ENCODE assay signal across 22 mouse cellular contexts in the genomic region with DNA sequence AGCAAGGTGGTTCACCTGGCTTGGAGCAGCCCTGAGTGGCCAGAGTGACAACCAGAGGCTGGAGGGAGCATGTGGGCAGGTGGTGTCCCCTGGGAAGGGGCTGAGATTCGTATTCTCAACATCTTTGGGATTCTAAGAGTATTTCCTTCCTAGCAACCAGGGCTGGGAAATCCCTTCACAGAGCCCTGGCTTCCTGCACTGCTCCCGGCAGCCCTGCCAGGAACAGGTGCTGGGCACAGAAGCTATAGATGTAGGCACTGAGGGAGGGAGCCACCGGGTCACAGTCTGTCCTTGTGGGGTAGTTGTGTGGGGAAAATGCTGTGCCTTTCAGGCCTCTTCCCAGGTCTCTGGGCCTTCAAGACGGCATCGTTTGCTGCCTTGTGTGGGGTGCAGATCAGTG. TPM values are rescaled to one million over a fixed set of nuclear protein-coding genes. Genes with fewer than 3 reads are reported as not detected.
DNase-seq lines count a peak whose midpoint lies in the region; ATAC-seq and TF ChIP-seq lines count a peak whose summit lies in the region.
"Had no signal": no experiment of that assay in that cellular context is flagged by ENCODE, and none has a peak within 500 bp of the region (broad histone marks: within the 10 kb centered on the region; RNA-seq: fewer than 3 reads in every experiment).

No protein-coding gene starts in this region.

- H3K4me1 ChIP-seq in heart, embryonic 11.5 days (ENCODE audit: control insufficient read depth, insufficient read depth, low read length), result peaks cover 19% of the 10 kb centered on the region
- peaks cover 99% of the 10 kb centered on the region for H3K4me1 ChIP-seq in neural tube, embryonic 13.5 days (replicated peaks)
- H3K4me1 ChIP-seq in olfactory bulb, adult 2 months (ENCODE audit: control insufficient read depth, insufficient read depth, low read length), result peaks cover 69% of the 10 kb centered on the region

- H3K9ac ChIP-seq in heart, embryonic 11.5 days (ENCODE audit: low read depth, low read length), result no peak overlapping the region
- H3K9ac ChIP-seq in neural tube, embryonic 13.5 days, result peak overlapping the region; percentile 4
- H3K9ac ChIP-seq: limb, embryonic 15.5 days had no signal

- no peaks in the 10 kb centered on the region for H3K36me3 ChIP-seq in heart, embryonic 11.5 days (ENCODE audit: control insufficient read depth, insufficient read depth, low read length)
- peaks cover 25% of the 10 kb centered on the region for H3K36me3 ChIP-seq in neural tube, embryonic 13.5 days
- H3K36me3 ChIP-seq: G1E had no signal

- DNase-seq in heart, adult 11 months, result peak; percentile 88
- no peak for DNase-seq in neural tube, embryonic 10.5 days (ENCODE audit: extremely low spot score, low spot score)
- DNase-seq in cerebellum, postnatal 36 days, result peak; percentile 66 to 75
- no peak for DNase-seq in heart, adult 8-10 months (ENCODE audit: low spot score)
- DNase-seq in right cerebral cortex, postnatal 36 days (ENCODE audit: low spot score in 2 of 2), result no peak
- DNase-seq: adrenal gland, postnatal 10 days; heart, adult 18-20 months; heart, postnatal 14 days; kidney, postnatal 25 days; lung, adult 18-20 months; right cerebral cortex, adult 18-20 months; thymus, adult 18-20 months had no signal

- TF ChIP-seq POLR2A in olfactory bulb, adult 2 months (IDR thresholded peaks at IDR 0.05; ENCODE audit: insufficient read depth, low read depth, low read length), result no peak

- H3K27me3 ChIP-seq in heart, embryonic 11.5 days (ENCODE audit: control insufficient read depth, insufficient read depth, low read length), result no peaks in the 10 kb centered on the region
- H3K27me3 ChIP-seq in neural tube, embryonic 13.5 days, result no peaks in the 10 kb centered on the region
- H3K27me3 ChIP-seq: limb, embryonic 15.5 days had no signal

- TF ChIP-seq CTCF in olfactory bulb, adult 2 months (IDR thresholded peaks at IDR 0.05; ENCODE audit: insufficient read depth, low read depth, low read length), result no peak

- H3K9me3 ChIP-seq in heart, embryonic 11.5 days (replicated peaks; ENCODE audit: control insufficient read depth, low read length), result no peaks in the 10 kb centered on the region
- no peaks in the 10 kb centered on the region for H3K9me3 ChIP-seq in neural tube, embryonic 13.5 days
- H3K9me3 ChIP-seq: G1E; limb, embryonic 15.5 days had no signal

- H3K27ac ChIP-seq in heart, embryonic 11.5 days (ENCODE audit: low read depth, low read length), result no peak overlapping the region
- H3K27ac ChIP-seq in neural tube, embryonic 13.5 days (replicated peaks), result no peak overlapping the region
- peak overlapping the region; percentile 81 for H3K27ac ChIP-seq in olfactory bulb, adult 2 months (ENCODE audit: insufficient read depth, low read depth, low read length)
- H3K27ac ChIP-seq: limb, embryonic 15.5 days had no signal

- no peak overlapping the region for H3K4me3 ChIP-seq in heart, embryonic 11.5 days (ENCODE audit: low read depth, low read length)
- H3K4me3 ChIP-seq in neural tube, embryonic 13.5 days, result no peak overlapping the region
- no peak overlapping the region for H3K4me3 ChIP-seq in olfactory bulb, adult 2 months (ENCODE audit: insufficient read depth, low read depth, low read length)
- H3K4me3 ChIP-seq: limb, embryonic 15.5 days had no signal

- no peak overlapping the region for H3K4me2 ChIP-seq in heart, embryonic 11.5 days
- no peak overlapping the region for H3K4me2 ChIP-seq in neural tube, embryonic 13.5 days
- H3K4me2 ChIP-seq: limb, embryonic 15.5 days had no signal

- 73% methylated on average over 5 of the region's 5 CpGs for WGBS in heart, embryonic 11.5 days (ENCODE audit: insufficient replicate concordance)
- 72% methylated on average over 5 of the region's 5 CpGs for WGBS in neural tube, embryonic 13.5 days
- WGBS in olfactory bulb, adult 2 months, result 59% methylated on average over 5 of the region's 5 CpGs

- ATAC-seq in heart, embryonic 11.5 days (replicated peaks; ENCODE audit: insufficient number of reproducible peaks, low FRiP score, low TSS enrichment), result no peak
- ATAC-seq in neural tube, embryonic 13.5 days (ENCODE audit: low read depth), result no peak
- ATAC-seq: intestine, embryonic 16.5 days had no signal

RNA-seq across cellular contexts. Expression of gene Ralgds, which starts 7.7 kb away (rescaled TPM):
- 12.2 and 12.5 TPM in 2 replicates for polyA plus RNA-seq in heart, embryonic 11.5 days (2014; fragmentation: Nextera tagmentation; extraction: Ambion mirVana)
- 86.3 and 90.7 TPM in 2 replicates for polyA plus RNA-seq in neural tube, embryonic 13.5 days (2015; fragmentation: Nextera tagmentation; extraction: Ambion mirVana)
- polyA plus RNA-seq in olfactory bulb, adult 2 months (2012; ENCODE audit: insufficient read depth, insufficient read length, low replicate concordance, missing spikeins), result not detected in 2 replicates
- total RNA-seq in heart, adult 8-10 months (2022), result 10 to 100 TPM in 2 of 4 experiments, 1 to 10 TPM in 2; 8.5 to 13.9 (median 9.8) TPM

RNA-seq across cellular contexts. Expression of gene Gm10134, which starts 14.7 kb away (rescaled TPM):
- polyA plus RNA-seq in heart, embryonic 11.5 days (2014; fragmentation: Nextera tagmentation; extraction: Ambion mirVana), result not detected in 2 replicates
- polyA plus RNA-seq in neural tube, embryonic 13.5 days (2015; fragmentation: Nextera tagmentation; extraction: Ambion mirVana), result 2.6 and 4.0 TPM in 2 replicates
- not detected in 2 replicates for polyA plus RNA-seq in olfactory bulb, adult 2 months (2012; ENCODE audit: insufficient read depth, insufficient read length, low replicate concordance, missing spikeins)
- 1 to 10 TPM in 2 of 4 experiments, not detected in 2; 1.4 TPM for total RNA-seq in heart, adult 8-10 months (2022)
- total RNA-seq: G1E; megakaryocyte, adult 5-6 weeks had no signal
- polyA plus RNA-seq: C2C12; embryonic facial prominence, embryonic 11.5 days; G1E; neural tube, embryonic 14.5 days had no signal

RNA-seq across cellular contexts. Expression of gene Gbgt1, which starts 23.9 kb away (rescaled TPM):
- 0.17 and 0.27 TPM in 2 replicates for polyA plus RNA-seq in heart, embryonic 11.5 days (2014; fragmentation: Nextera tagmentation; extraction: Ambion mirVana)
- polyA plus RNA-seq in neural tube, embryonic 13.5 days (2015; fragmentation: Nextera tagmentation; extraction: Ambion mirVana), result 1.6 and 1.7 TPM in 2 replicates
- not detected in 2 replicates for polyA plus RNA-seq in olfactory bulb, adult 2 months (2012; ENCODE audit: insufficient read depth, insufficient read length, low replicate concordance, missing spikeins)
- 1 to 10 TPM; 1.2 to 2.4 (median 2.1) TPM for total RNA-seq in heart, adult 8-10 months (2022)
- total RNA-seq: G1E had no signal
- polyA plus RNA-seq: C2C12; embryonic facial prominence, embryonic 11.5 days; G1E had no signal

RNA-seq across cellular contexts. Expression of gene Cel, which starts 42.6 kb away (rescaled TPM):
- polyA plus RNA-seq in heart, embryonic 11.5 days (2014; fragmentation: Nextera tagmentation; extraction: Ambion mirVana), result not detected in 2 replicates
- polyA plus RNA-seq in neural tube, embryonic 13.5 days (2015; fragmentation: Nextera tagmentation; extraction: Ambion mirVana), result not detected in 2 replicates
- polyA plus RNA-seq in olfactory bulb, adult 2 months (2012; ENCODE audit: insufficient read depth, insufficient read length, low replicate concordance, missing spikeins), result not detected in 2 replicates
- not detected for total RNA-seq in heart, adult 8-10 months (2022)
- total RNA-seq: G1E; heart, adult 18-20 months; heart, postnatal 14 days; megakaryocyte, adult 5-6 weeks had no signal
- polyA plus RNA-seq: C2C12; embryonic facial prominence, embryonic 11.5 days; G1E; limb, embryonic 15.5 days; neural tube, embryonic 14.5 days had no signal

RNA-seq across cellular contexts. Expression of gene Mrps2, which starts 52.7 kb away (rescaled TPM):
- polyA plus RNA-seq in heart, embryonic 11.5 days (2014; fragmentation: Nextera tagmentation; extraction: Ambion mirVana), result 60.6 and 63.9 TPM in 2 replicates
- polyA plus RNA-seq in neural tube, embryonic 13.5 days (2015; fragmentation: Nextera tagmentation; extraction: Ambion mirVana), result 52.7 and 56.2 TPM in 2 replicates
- polyA plus RNA-seq in olfactory bulb, adult 2 months (2012; ENCODE audit: insufficient read depth, insufficient read length, low replicate concordance, missing spikeins), result not detected in 2 replicates
- total RNA-seq in heart, adult 8-10 months (2022), result 10 to 100 TPM; 39.1 to 46.8 (median 42.0) TPM

Comparison
In these comparisons a context has a peak if more than half of its experiments do, and no peak if none do; other contexts are left out.
1. DNase-seq: peak in heart, adult 11 months (single experiment) and cerebellum, postnatal 36 days (2 of 2); none in neural tube, embryonic 10.5 days (single experiment), heart, adult 8-10 months (single experiment) and right cerebral cortex, postnatal 36 days (0 of 2).